In the genomic region with DNA sequence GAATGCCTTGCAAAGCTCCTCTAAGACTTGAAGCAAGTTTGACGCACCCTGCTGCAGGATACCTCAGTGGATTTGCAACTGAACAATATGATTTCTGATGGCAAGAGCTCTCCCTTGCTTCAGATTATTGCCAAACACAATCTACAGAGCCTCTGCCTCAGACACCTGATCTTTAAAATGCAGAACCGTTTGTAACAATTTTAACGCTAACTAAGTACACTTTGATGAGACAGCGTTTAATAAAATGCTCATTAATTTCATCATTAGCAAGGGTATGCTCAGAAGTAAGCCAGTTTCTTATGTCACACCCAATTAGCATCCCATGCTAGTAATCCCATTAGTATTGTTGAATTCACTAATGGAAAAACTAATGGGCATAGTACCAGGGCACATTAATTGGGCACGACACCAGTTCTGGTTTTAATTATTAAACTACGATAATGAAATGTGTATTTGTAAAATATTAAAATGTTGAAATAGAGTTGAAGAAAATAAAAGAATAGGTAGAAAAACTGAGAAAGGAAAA, we compare ENCODE assay signal across 10 mouse cellular contexts.
"Had no signal": no experiment of that assay in that cellular context is flagged by ENCODE, and none has a peak within 500 bp of the region (broad histone marks: within the 10 kb centered on the region; RNA-seq: fewer than 3 reads in every experiment).

No protein-coding gene starts in this region.

- DNase-seq: kidney, adult 9 months; left cerebral cortex, postnatal 4 days; lung, adult 18-20 months; right cerebral cortex, adult 18-20 months; right cerebral cortex, postnatal 25 days; thymus, postnatal 36 days had no signal

- H3K27me3 ChIP-seq: limb, embryonic 13.5 days had no signal

- H3K9ac ChIP-seq: limb, embryonic 13.5 days; liver, embryonic 14.5 days had no signal

- H3K27ac ChIP-seq: kidney, postnatal 0 days; limb, embryonic 13.5 days; liver, embryonic 14.5 days had no signal

- H3K9me3 ChIP-seq: limb, embryonic 13.5 days had no signal

- H3K4me2 ChIP-seq: limb, embryonic 13.5 days had no signal

- H3K4me3 ChIP-seq: limb, embryonic 13.5 days had no signal

- H3K36me3 ChIP-seq: limb, embryonic 13.5 days had no signal

- ATAC-seq: midbrain, embryonic 16.5 days had no signal

- H3K4me1 ChIP-seq: limb, embryonic 13.5 days had no signal
